ENCODE assay signal across 13 mouse cellular contexts in the genomic region with DNA sequence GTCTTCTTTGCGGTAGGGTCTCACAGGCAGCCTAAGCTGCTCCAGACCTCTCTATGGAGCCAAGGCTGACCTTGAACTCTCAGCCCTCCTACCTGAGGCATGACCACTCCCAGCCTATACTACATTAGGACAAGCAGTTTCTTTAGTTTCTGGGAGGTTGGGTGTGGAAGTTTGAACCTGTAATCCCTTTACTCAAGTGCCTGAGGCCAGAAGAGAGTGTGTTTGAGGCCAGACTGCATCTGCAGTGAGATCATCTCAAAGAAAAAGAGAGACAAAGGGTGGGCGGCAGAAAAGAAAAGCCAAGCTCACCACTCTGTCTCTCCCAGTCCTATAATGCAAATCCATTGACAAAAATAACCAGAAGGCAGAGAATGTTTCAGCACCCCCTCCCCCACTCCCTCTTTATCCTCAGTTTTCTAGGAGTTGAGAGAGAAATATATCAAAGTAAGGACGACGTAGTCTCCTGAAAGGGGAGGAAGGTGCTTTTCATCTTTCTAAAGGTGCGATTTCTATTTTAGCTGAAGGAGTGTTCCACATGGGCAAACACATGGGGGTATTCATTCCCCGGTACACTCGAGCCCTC. TPM values are rescaled to one million over a fixed set of nuclear protein-coding genes. Genes with fewer than 3 reads are reported as not detected.
A peak's percentile ranks its signal among the peaks of the same experiment; 100 is the strongest.
DNase-seq lines count a peak whose midpoint lies in the region; ATAC-seq and TF ChIP-seq lines count a peak whose summit lies in the region.
"Had no signal": no experiment of that assay in that cellular context is flagged by ENCODE, and none has a peak within 500 bp of the region (broad histone marks: within the 10 kb centered on the region; RNA-seq: fewer than 3 reads in every experiment).

No protein-coding gene starts in this region.

- in situ Hi-C loops in CH12.LX (cut with MboI; ENCODE audit: low pct_ligation_motif_present, low pct_unique_long_range_greater_than_20kb, low sequenced_read_pairs) = loop anchor here (5.0 to 25.0 kb wide), 2 partner anchors 204 to 806 kb away; no protein-coding TSS in a partner anchor

- H3K27ac ChIP-seq in heart, embryonic 10.5 days = peak overlapping the region; percentile 32
- H3K27ac ChIP-seq in CH12.LX (ENCODE audit: insufficient read depth, low read depth) = no peak overlapping the region
- peak overlapping the region; percentile 98 for H3K27ac ChIP-seq in cortical plate, adult 2 months (ENCODE audit: insufficient read depth, low read length)
- H3K27ac ChIP-seq in midbrain, embryonic 14.5 days (replicated peaks; ENCODE audit: low read depth, low read length) = no peak overlapping the region
- no peak overlapping the region for H3K27ac ChIP-seq in liver, postnatal 0 days (ENCODE audit: low read depth)
- H3K27ac ChIP-seq: hindbrain, embryonic 15.5 days had no signal

- ATAC-seq in midbrain, embryonic 14.5 days (ENCODE audit: low FRiP score, low TSS enrichment) = no peak
- ATAC-seq in CD4-positive, CD25-positive, alpha-beta regulatory T cell, adult 4 months = no peak
- ATAC-seq in liver, postnatal 0 days = no peak

- TF ChIP-seq CTCF in CH12.LX (conservative IDR thresholded peaks at IDR 0.05 in 1 of 2, IDR thresholded peaks at IDR 0.05 in 1 of 2; ENCODE audit: low read depth in 2 of 2, low read length in 2 of 2) = no peak
- TF ChIP-seq CTCF in cortical plate, adult 2 months (IDR thresholded peaks at IDR 0.05; ENCODE audit: extremely low read depth, insufficient read depth, low read length) = no peak
- no peak for TF ChIP-seq CTCF in liver, postnatal 0 days (IDR thresholded peaks at IDR 0.05; ENCODE audit: low read depth)

- no peaks in the 10 kb centered on the region for H3K79me2 ChIP-seq in CH12.LX (replicated peaks; ENCODE audit: control insufficient read depth, extremely low read depth, insufficient read depth, poor library complexity, severe bottlenecking)

- no peak for TF ChIP-seq RAD21 in CH12.LX (IDR thresholded peaks at IDR 0.05; ENCODE audit: low read depth, low read length)

- no peak for TF ChIP-seq POLR2A in CH12.LX (IDR thresholded peaks at IDR 0.05; ENCODE audit: low read depth, low read length)
- TF ChIP-seq POLR2A in cortical plate, adult 2 months (IDR thresholded peaks at IDR 0.05; ENCODE audit: extremely low read depth, insufficient read depth, low read length) = no peak

- no peaks in the 10 kb centered on the region for H3K9me3 ChIP-seq in heart, embryonic 10.5 days
- H3K9me3 ChIP-seq in CH12.LX (replicated peaks; ENCODE audit: low read length) = no peaks in the 10 kb centered on the region
- no peaks in the 10 kb centered on the region for H3K9me3 ChIP-seq in midbrain, embryonic 14.5 days (ENCODE audit: control insufficient read depth, low read length)
- no peaks in the 10 kb centered on the region for H3K9me3 ChIP-seq in liver, postnatal 0 days (ENCODE audit: low read length)
- H3K9me3 ChIP-seq: hindbrain, embryonic 15.5 days; megakaryocyte, embryonic 14.5 days had no signal

- H3K27me3 ChIP-seq in heart, embryonic 10.5 days (ENCODE audit: insufficient read depth, poor library complexity, severe bottlenecking) = no peaks in the 10 kb centered on the region
- no peaks in the 10 kb centered on the region for H3K27me3 ChIP-seq in CH12.LX (replicated peaks)
- H3K27me3 ChIP-seq in midbrain, embryonic 14.5 days (ENCODE audit: control insufficient read depth, insufficient read depth, low read length) = no peaks in the 10 kb centered on the region
- H3K27me3 ChIP-seq in liver, postnatal 0 days (ENCODE audit: insufficient read depth, low read length) = no peaks in the 10 kb centered on the region
- H3K27me3 ChIP-seq: hindbrain, embryonic 15.5 days; megakaryocyte, embryonic 14.5 days had no signal

- H3K4me2 ChIP-seq in CH12.LX (ENCODE audit: insufficient read depth, low read depth, poor library complexity, severe bottlenecking) = no peak overlapping the region
- no peak overlapping the region for H3K4me2 ChIP-seq in midbrain, embryonic 14.5 days (ENCODE audit: low read length)
- no peak overlapping the region for H3K4me2 ChIP-seq in liver, postnatal 0 days (ENCODE audit: low read depth, low read length)
- H3K4me2 ChIP-seq: hindbrain, embryonic 15.5 days had no signal

- peaks cover 5% of the 10 kb centered on the region for H3K36me3 ChIP-seq in heart, embryonic 10.5 days
- peaks cover 0 to 3% of the 10 kb centered on the region in 2 experiments for H3K36me3 ChIP-seq in CH12.LX (replicated peaks in 1 of 2; ENCODE audit: control insufficient read depth in 1 of 2, insufficient read depth in 1 of 2, low read length in 1 of 2)
- no peaks in the 10 kb centered on the region for H3K36me3 ChIP-seq in midbrain, embryonic 14.5 days (ENCODE audit: control insufficient read depth, insufficient read depth, low read length)
- no peaks in the 10 kb centered on the region for H3K36me3 ChIP-seq in liver, postnatal 0 days (replicated peaks; ENCODE audit: insufficient read depth, low read length)
- H3K36me3 ChIP-seq: hindbrain, embryonic 15.5 days had no signal

- H3K4me3 ChIP-seq in heart, embryonic 10.5 days = no peak overlapping the region
- H3K4me3 ChIP-seq in CH12.LX (replicated peaks in 1 of 3; ENCODE audit: low read depth in 2 of 3, low read length in 2 of 3, poor library complexity in 1 of 3) = no peak overlapping the region
- H3K4me3 ChIP-seq in cortical plate, adult 2 months (ENCODE audit: insufficient read depth, low read length) = no peak overlapping the region
- no peak overlapping the region for H3K4me3 ChIP-seq in midbrain, embryonic 14.5 days (replicated peaks; ENCODE audit: low read depth, low read length)
- H3K4me3 ChIP-seq in liver, postnatal 0 days (ENCODE audit: low read depth, low read length) = no peak overlapping the region
- H3K4me3 ChIP-seq: hindbrain, embryonic 15.5 days; megakaryocyte, embryonic 14.5 days had no signal

- dilution Hi-C loops in CH12.LX (cut with MboI; ENCODE audit: extremely low pct_ligation_motif_present, extremely low pct_unique_long_range_greater_than_20kb, low sequenced_read_pairs) = loop anchor here (25.0 kb wide), 1 partner anchor 94 kb away; no protein-coding TSS in a partner anchor

- 78% methylated on average over 7 of the region's 7 CpGs for WGBS in heart, embryonic 10.5 days
- WGBS in midbrain, embryonic 14.5 days = 53% methylated on average over 7 of the region's 7 CpGs
- 81% methylated on average over 7 of the region's 7 CpGs for WGBS in liver, postnatal 0 days (ENCODE audit: insufficient replicate concordance)

- no peak overlapping the region for H3K9ac ChIP-seq in CH12.LX (ENCODE audit: insufficient read depth, low read depth)
- no peak overlapping the region for H3K9ac ChIP-seq in midbrain, embryonic 14.5 days (replicated peaks; ENCODE audit: low read length)
- H3K9ac ChIP-seq in liver, postnatal 0 days (replicated peaks) = no peak overlapping the region
- H3K9ac ChIP-seq: hindbrain, embryonic 15.5 days had no signal

- DNase-seq in heart, embryonic 10.5 days (ENCODE audit: low spot score) = no peak
- DNase-seq in heart, postnatal 25 days (ENCODE audit: low spot score) = no peak
- no peak for DNase-seq in CH12.LX (ENCODE audit: extremely low read depth)
- DNase-seq in midbrain, embryonic 14.5 days = peak; percentile 27
- no peak for DNase-seq in liver, postnatal 0 days
- no peak for DNase-seq in B cell, adult 2 months
- DNase-seq: cerebellum, postnatal 25 days; gastrocnemius, postnatal 36 days; lung, adult 2 months had no signal

- intact Hi-C loops in heart, postnatal 25 days (cut with DNase I) = loop anchor here (5.0 to 10.0 kb wide), 2 partner anchors 39 to 86 kb away; no protein-coding TSS in a partner anchor

- TF ChIP-seq EP300 in CH12.LX (IDR thresholded peaks at IDR 0.05; ENCODE audit: low read length) = no peak
- TF ChIP-seq EP300 in liver, postnatal 0 days (IDR thresholded peaks at IDR 0.05; ENCODE audit: low read depth) = no peak

- H3K4me1 ChIP-seq in heart, embryonic 10.5 days = peaks cover 37% of the 10 kb centered on the region
- peaks cover 14 to 46% of the 10 kb centered on the region in 2 experiments for H3K4me1 ChIP-seq in CH12.LX (ENCODE audit: control insufficient read depth in 1 of 2, insufficient read depth in 2 of 2)
- H3K4me1 ChIP-seq in cortical plate, adult 2 months (ENCODE audit: control insufficient read depth, insufficient read depth, low read length) = peaks cover 24% of the 10 kb centered on the region
- peaks cover 6% of the 10 kb centered on the region; the same call in 1 of the 2 replicates for H3K4me1 ChIP-seq in midbrain, embryonic 14.5 days (ENCODE audit: control insufficient read depth, insufficient read depth, low read length)
- H3K4me1 ChIP-seq in liver, postnatal 0 days (ENCODE audit: insufficient read depth) = no peaks in the 10 kb centered on the region
- H3K4me1 ChIP-seq: hindbrain, embryonic 15.5 days had no signal

TF ChIP-seq in CH12.LX, 34 proteins besides CTCF, POLR2A, EP300 and RAD21:
- 0 out of 2 replicates have a peak, but pooled peaks have one; percentile 17 for TF ChIP-seq CHD2 (IDR thresholded peaks at IDR 0.05; ENCODE audit: low read length)
- TF ChIP-seq ZNF384 (IDR thresholded peaks at IDR 0.05; ENCODE audit: low read depth, low read length) = no peak
TF ChIP-seq in CH12.LX: peak in this region for 1.

RNA-seq across cellular contexts. Expression of a gene that starts 55.0 kb away (rescaled TPM):
- polyA plus RNA-seq in heart, embryonic 10.5 days (2016; fragmentation: Nextera tagmentation; extraction: Ambion mirVana) = 29.4 and 36.6 TPM in 2 replicates
- total RNA-seq in heart, postnatal 25 days (2021) = under 1 TPM; 0.34 to 0.49 TPM
- total RNA-seq in CH12.LX (2012; rRNA removed) (0.29 and 0.38 TPM in 2 replicates), CH12.LX (2014; rRNA removed) (not detected in 2 replicates)
- polyA plus RNA-seq in CH12.LX (2012; ENCODE audit: insufficient read length, low read depth) = 1.8 and 2.0 TPM in 2 replicates
- 10.9 and 13.7 TPM in 2 replicates for polyA plus RNA-seq in cortical plate, adult 2 months (2012; rRNA removed)
- polyA plus RNA-seq in midbrain, embryonic 14.5 days (2014; fragmentation: Nextera tagmentation; extraction: Ambion mirVana) = 75.0 and 83.1 TPM in 2 replicates
- polyA plus RNA-seq in CD4-positive, CD25-positive, alpha-beta regulatory T cell, adult 4 months (2017; shearing (Covaris generic)) = 10 to 100 TPM; 15.5 to 16.6 TPM
- polyA plus RNA-seq in liver, postnatal 0 days (2015; fragmentation: Nextera tagmentation; extraction: Ambion mirVana) = 15.7 and 18.1 TPM in 2 replicates

Comparison
In these comparisons a context has a peak if more than half of its experiments do, and no peak if none do; other contexts are left out.
1. H3K27ac ChIP-seq: peak in heart, embryonic 10.5 days (single experiment) and cortical plate, adult 2 months (single experiment); none in CH12.LX (single experiment), midbrain, embryonic 14.5 days (single experiment) and liver, postnatal 0 days (single experiment).